Mouse (Mus musculus) G1E (cell line): ENCODE results near the gene Lrrc8d.

Experiments
- CTCF ChIP-seq: IDR thresholded peaks from 2 replicates; pipeline ENCODE4 v1.5.1; 2012; ENCODE audit warnings: low read depth, low read length, inconsistent platforms, mixed read lengths
- GATA1 ChIP-seq: IDR thresholded peaks from 2 replicates; pipeline ENCODE4 v1.6.1; 2012; ENCODE audit warnings: borderline replicate concordance, low read length, inconsistent platforms, mixed read lengths
- TAL1 ChIP-seq: conservative IDR thresholded peaks from 2 replicates; pipeline ENCODE4 v1.6.1; 2012; ENCODE audit warnings: low read depth, low read length, inconsistent platforms, mixed read lengths

DNA sequence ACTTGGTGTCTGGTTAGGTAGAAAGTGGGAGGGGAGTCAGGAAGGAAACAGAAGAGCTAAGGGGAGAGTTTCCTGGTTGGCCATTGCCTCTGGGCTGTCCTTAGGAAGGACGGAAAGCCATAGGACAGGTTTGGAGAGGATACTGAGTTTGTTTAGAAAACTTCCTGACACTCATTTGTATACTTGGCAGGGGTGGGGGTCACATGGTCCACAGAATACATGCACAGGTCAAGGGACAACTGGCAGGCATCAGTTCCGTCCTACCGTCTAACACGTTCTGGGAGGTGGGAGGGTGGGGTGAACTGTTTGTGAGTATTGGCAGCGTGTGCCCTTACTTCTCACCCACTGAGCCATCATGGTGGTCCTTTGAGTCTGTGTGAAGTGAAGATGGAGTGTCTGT is 42.9 kb downstream of the Lrrc8d start:
- no peak for TF ChIP-seq CTCF
- TF ChIP-seq TAL1: no peak
- TF ChIP-seq GATA1: no peak
